Mouse (Mus musculus) midbrain, embryonic 12.5 days (tissue): ENCODE data around the gene Exoc7. TPM values are rescaled to one million over a fixed set of nuclear protein-coding genes. Genes with fewer than 3 reads are reported as not detected.
A peak's percentile ranks its signal among the peaks of the same experiment; 100 is the strongest.

Experiments
- ATAC-seq: fragments of 200-750 bp; cut with Nextera tagmentation; 2 replicates; pipeline ENCODE4 v1.8.0; 2017; ENCODE audit warnings: low read depth, moderate TSS enrichment, moderate library complexity; ENCODE audit not compliant: low FRiP score
- H3K27ac ChIP-seq: fragments of 300-500 bp; sonication (generic); replicated peaks from 2 replicates; pipeline ENCODE4 v1.5.1; 2016; ENCODE audit warnings: mild to moderate bottlenecking
- H3K27me3 ChIP-seq: fragments of 300-500 bp; sonication (generic); 2 replicates; pipeline ENCODE4 v1.6.1; 2016; ENCODE audit warnings: mild to moderate bottlenecking
- H3K36me3 ChIP-seq: fragments of 300-500 bp; sonication (generic); 2 replicates; pipeline ENCODE4 v1.6.1; 2016
- H3K4me1 ChIP-seq: fragments of 300-500 bp; sonication (generic); 2 replicates; pipeline ENCODE4 v1.6.1; 2016
- H3K4me2 ChIP-seq: fragments of 300-500 bp; sonication (generic); replicated peaks from 2 replicates; pipeline ENCODE4 v1.6.1; 2016; ENCODE audit warnings: mild to moderate bottlenecking, moderate library complexity
- H3K4me3 ChIP-seq: fragments of 300-500 bp; sonication (generic); 2 replicates; pipeline ENCODE4 v1.5.1; 2016; ENCODE audit warnings: mild to moderate bottlenecking
- H3K9ac ChIP-seq: fragments of 300-500 bp; sonication (generic); replicated peaks from 2 replicates; pipeline ENCODE4 v1.6.1; 2016; ENCODE audit warnings: mild to moderate bottlenecking, moderate library complexity
- H3K9me3 ChIP-seq: fragments of 300-500 bp; sonication (generic); 2 replicates; pipeline ENCODE4 v1.6.1; 2016; ENCODE audit warnings: mild to moderate bottlenecking
- WGBS: fragments of 180-500 bp; shearing (Covaris S2); methylation state at CpG from one replicate; pipeline ENCODE4 v1.1.7; 2016; 5-methylcytosine and 5-hydroxymethylcytosine counted together
- polyA plus RNA-seq: library from polyadenylated mRNA; unstranded; fragments of >200 nt; fragmentation: Nextera tagmentation; extraction: Ambion mirVana; gene quantifications from 2 replicates; pipeline ENCODE4 v1.2.1, GENCODE M21; 2016

Gene Exoc7
- polyA plus RNA-seq, 1 experiment from 2014 or later, result 83.5 TPM

GRCm38 (mm10) chr11:116309601-116310000 is 2.6 kb upstream of the Exoc7 start:
- Histone ChIP-seq H3K4me1 (peaks cover 7% of the 10 kb centered on the region), H3K27ac (no peak overlapping the region), H3K4me2 (no peak overlapping the region), H3K9ac (no peak overlapping the region), H3K9me3 (no peaks in the 10 kb centered on the region), H3K4me3 (no peak overlapping the region), H3K36me3 (peaks cover 7% of the 10 kb centered on the region), H3K27me3 (peaks cover 25% of the 10 kb centered on the region)
- ATAC-seq, result no peak
- 85% methylated on average over 3 of the region's 3 CpGs for WGBS

GRCm38 (mm10) chr11:116307762-116308531 is 914 bp upstream of the Exoc7 start:
- no peak for ATAC-seq
- no peak overlapping the region for H3K4me3 ChIP-seq
- peaks cover 22% of the 10 kb centered on the region for H3K36me3 ChIP-seq
- peaks cover 7% of the 10 kb centered on the region for H3K4me1 ChIP-seq
- WGBS, result 90% methylated on average over 12 of the region's 12 CpGs
- peaks cover 25% of the 10 kb centered on the region for H3K27me3 ChIP-seq
- H3K9me3 ChIP-seq, result no peaks in the 10 kb centered on the region
- no peak overlapping the region for H3K27ac ChIP-seq
- no peak overlapping the region for H3K9ac ChIP-seq
- H3K4me2 ChIP-seq, result no peak overlapping the region

GRCm38 (mm10) chr11:116306126-116306982 is 679 bp downstream of the Exoc7 start:
- peaks cover 37% of the 10 kb centered on the region for H3K36me3 ChIP-seq
- H3K9ac ChIP-seq, result peak overlapping the region; percentile 83
- H3K4me1 ChIP-seq, result peaks cover 7% of the 10 kb centered on the region
- peak overlapping the region; percentile 84 for H3K4me3 ChIP-seq
- peak overlapping the region; percentile 68; the same call in 1 of the 2 replicates for H3K27ac ChIP-seq
- H3K9me3 ChIP-seq, result no peaks in the 10 kb centered on the region
- 2% methylated on average over 53 of the region's 53 CpGs for WGBS
- peak; percentile 91 for ATAC-seq
- peak overlapping the region; percentile 88 for H3K4me2 ChIP-seq
- H3K27me3 ChIP-seq, result peaks cover 24% of the 10 kb centered on the region

- 94% methylated on average over 2 of the region's 2 CpGs for WGBS
- peaks cover 46% of the 10 kb centered on the region for H3K36me3 ChIP-seq
- H3K9me3 ChIP-seq, result no peaks in the 10 kb centered on the region
- H3K4me3 ChIP-seq, result peak overlapping the region; percentile 84
- no peak for ATAC-seq
- peak overlapping the region; percentile 88 for H3K4me2 ChIP-seq
- H3K27me3 ChIP-seq, result peaks cover 19% of the 10 kb centered on the region
- H3K4me1 ChIP-seq, result peaks cover 7% of the 10 kb centered on the region
- H3K9ac ChIP-seq, result no peak overlapping the region
- H3K27ac ChIP-seq, result no peak overlapping the region
Observed at GRCm38 (mm10) chr11:116305423-116305822, 1.6 kb downstream of the Exoc7 start.

- H3K36me3 ChIP-seq, result peaks cover 89% of the 10 kb centered on the region
Observed at GRCm38 (mm10) chr11:116298621-116299020, 8.4 kb downstream of the Exoc7 start.

GRCm38 (mm10) chr11:116298221-116298620 is 8.8 kb downstream of the Exoc7 start:
- H3K4me1 ChIP-seq, result no peaks in the 10 kb centered on the region
- peaks cover 88% of the 10 kb centered on the region for H3K36me3 ChIP-seq

More at GRCm38 (mm10) chr11:116298621-116299020, 8.4 kb downstream of the Exoc7 start:
- WGBS, result 92% methylated on average over 6 of the region's 6 CpGs
- no peaks in the 10 kb centered on the region for H3K4me1 ChIP-seq
- no peak overlapping the region for H3K4me2 ChIP-seq
- no peak overlapping the region for H3K9ac ChIP-seq
- no peaks in the 10 kb centered on the region for H3K27me3 ChIP-seq
- no peak overlapping the region for H3K27ac ChIP-seq
- ATAC-seq, result no peak
- H3K4me3 ChIP-seq, result no peak overlapping the region
- H3K9me3 ChIP-seq, result no peaks in the 10 kb centered on the region

GRCm38 (mm10) chr11:116297017-116297416 is 10.0 kb downstream of the Exoc7 start:
- Histone ChIP-seq H3K4me3 (no peak overlapping the region), H3K36me3 (peaks cover 89% of the 10 kb centered on the region), H3K4me1 (no peaks in the 10 kb centered on the region), H3K27ac (no peak overlapping the region), H3K9ac (no peak overlapping the region), H3K4me2 (no peak overlapping the region), H3K9me3 (no peaks in the 10 kb centered on the region), H3K27me3 (no peaks in the 10 kb centered on the region)
- 73% methylated on average over 3 of the region's 3 CpGs for WGBS
- no peak for ATAC-seq

More at GRCm38 (mm10) chr11:116298221-116298620, 8.8 kb downstream of the Exoc7 start:
- Histone ChIP-seq H3K27ac (no peak overlapping the region), H3K9ac (no peak overlapping the region), H3K4me3 (no peak overlapping the region), H3K27me3 (no peaks in the 10 kb centered on the region), H3K4me2 (no peak overlapping the region), H3K9me3 (no peaks in the 10 kb centered on the region)
- 91% methylated on average over 11 of the region's 11 CpGs for WGBS
- no peak for ATAC-seq

- H3K9me3 ChIP-seq, result no peaks in the 10 kb centered on the region
- no peaks in the 10 kb centered on the region for H3K27me3 ChIP-seq
- H3K36me3 ChIP-seq, result peaks cover 86% of the 10 kb centered on the region
- H3K4me3 ChIP-seq, result no peak overlapping the region
- no peak overlapping the region for H3K4me2 ChIP-seq
- no peaks in the 10 kb centered on the region for H3K4me1 ChIP-seq
- no peak for ATAC-seq
- WGBS, result 86% methylated on average over 8 of the region's 8 CpGs
- no peak overlapping the region for H3K9ac ChIP-seq
- H3K27ac ChIP-seq, result no peak overlapping the region
Observed at GRCm38 (mm10) chr11:116296191-116296734, 10.8 kb downstream of the Exoc7 start.

- Histone ChIP-seq H3K9me3 (no peaks in the 10 kb centered on the region), H3K27ac (no peak overlapping the region), H3K4me2 (no peak overlapping the region), H3K4me1 (no peaks in the 10 kb centered on the region), H3K36me3 (peaks cover 86% of the 10 kb centered on the region), H3K27me3 (no peaks in the 10 kb centered on the region), H3K4me3 (no peak overlapping the region), H3K9ac (no peak overlapping the region)
- no peak for ATAC-seq
- WGBS, result 34% methylated on average over 5 of the region's 5 CpGs
Observed at GRCm38 (mm10) chr11:116294319-116294718, 12.7 kb downstream of the Exoc7 start.

GRCm38 (mm10) chr11:116293538-116294137 is 13.4 kb downstream of the Exoc7 start:
- Histone ChIP-seq H3K36me3 (peaks cover 86% of the 10 kb centered on the region), H3K9me3 (no peaks in the 10 kb centered on the region), H3K9ac (no peak overlapping the region), H3K4me2 (no peak overlapping the region), H3K4me1 (no peaks in the 10 kb centered on the region), H3K27me3 (no peaks in the 10 kb centered on the region), H3K27ac (no peak overlapping the region), H3K4me3 (no peak overlapping the region)
- 85% methylated on average over 12 of the region's 12 CpGs for WGBS
- no peak for ATAC-seq

GRCm38 (mm10) chr11:116292401-116292800 is 14.6 kb downstream of the Exoc7 start:
- no peak for ATAC-seq
- no peaks in the 10 kb centered on the region for H3K4me1 ChIP-seq
- peaks cover 89% of the 10 kb centered on the region for H3K36me3 ChIP-seq
- H3K4me2 ChIP-seq, result no peak overlapping the region
- 90% methylated on average over 13 of the region's 13 CpGs for WGBS
- no peaks in the 10 kb centered on the region for H3K27me3 ChIP-seq
- no peaks in the 10 kb centered on the region for H3K9me3 ChIP-seq
- no peak overlapping the region for H3K4me3 ChIP-seq
- no peak overlapping the region for H3K9ac ChIP-seq
- H3K27ac ChIP-seq, result no peak overlapping the region
